ENCODE assay signal across 8 mouse cellular contexts in genomic region chr14:54653496-54653895, GRCm38 (mm10). TPM values are rescaled to one million over a fixed set of nuclear protein-coding genes. Genes with fewer than 3 reads are reported as not detected.
DNase-seq lines count a peak whose midpoint lies in the region; ATAC-seq and TF ChIP-seq lines count a peak whose summit lies in the region.

No protein-coding gene starts in this region.

- H3K9me3 ChIP-seq in heart, embryonic 11.5 days (replicated peaks; ENCODE audit: control insufficient read depth, low read length): no peaks in the 10 kb centered on the region
- H3K9me3 ChIP-seq in kidney, embryonic 15.5 days (replicated peaks): no peaks in the 10 kb centered on the region

- peak overlapping the region; percentile 87 for H3K9ac ChIP-seq in heart, embryonic 11.5 days (ENCODE audit: low read depth, low read length)
- peak overlapping the region; percentile 86 for H3K9ac ChIP-seq in kidney, embryonic 15.5 days

- peak overlapping the region; percentile 80 for H3K4me2 ChIP-seq in heart, embryonic 11.5 days
- peak overlapping the region; percentile 79 for H3K4me2 ChIP-seq in kidney, embryonic 15.5 days

- H3K4me3 ChIP-seq in embryonic fibroblast, embryonic 13.5 days (ENCODE audit: insufficient read depth, low read length): peak overlapping the region; percentile 77
- H3K4me3 ChIP-seq in heart, embryonic 11.5 days (ENCODE audit: low read depth, low read length): peak overlapping the region; percentile 83
- peak overlapping the region; percentile 71 for H3K4me3 ChIP-seq in kidney, embryonic 15.5 days (replicated peaks)

- TF ChIP-seq CTCF in embryonic fibroblast, embryonic 13.5 days (IDR thresholded peaks at IDR 0.05; ENCODE audit: borderline replicate concordance, insufficient read depth, low read length): no peak

- H3K4me1 ChIP-seq in embryonic fibroblast, embryonic 13.5 days (ENCODE audit: control insufficient read depth, insufficient read depth, low read length): peaks cover 3% of the 10 kb centered on the region; the same call in 1 of the 2 replicates
- peaks cover 25% of the 10 kb centered on the region for H3K4me1 ChIP-seq in heart, embryonic 11.5 days (ENCODE audit: control insufficient read depth, insufficient read depth, low read length)
- peaks cover 47% of the 10 kb centered on the region for H3K4me1 ChIP-seq in kidney, embryonic 15.5 days

- peak overlapping the region; percentile 64 for H3K27ac ChIP-seq in embryonic fibroblast, embryonic 13.5 days (ENCODE audit: insufficient read depth, low read length)
- peak overlapping the region; percentile 93 for H3K27ac ChIP-seq in heart, embryonic 11.5 days (ENCODE audit: low read depth, low read length)
- H3K27ac ChIP-seq in kidney, embryonic 15.5 days: peak overlapping the region; percentile 88

- 2% methylated on average over 12 of the region's 12 CpGs for WGBS in heart, embryonic 11.5 days (ENCODE audit: insufficient replicate concordance)
- 0% methylated on average over 12 of the region's 12 CpGs for WGBS in kidney, embryonic 15.5 days

- DNase-seq in CD4-positive helper T cell, adult 2 months (ENCODE audit: low read depth, low spot score): peak; percentile 87
- DNase-seq in brain, adult 2 months (ENCODE audit: low read depth, low spot score): peak; percentile 96
- peak; percentile 91 for DNase-seq in liver
- peak; percentile 49 to 67 for DNase-seq in monocyte, adult 2 months (ENCODE audit: low read depth in 1 of 2, low spot score in 2 of 2)
- peak; percentile 54 to 75 for DNase-seq in spleen, postnatal 14 days (ENCODE audit: low spot score in 2 of 2)

- H3K36me3 ChIP-seq in heart, embryonic 11.5 days (ENCODE audit: control insufficient read depth, insufficient read depth, low read length): peaks cover 29% of the 10 kb centered on the region
- peaks cover 76% of the 10 kb centered on the region for H3K36me3 ChIP-seq in kidney, embryonic 15.5 days

- TF ChIP-seq POLR2A in embryonic fibroblast, embryonic 13.5 days (IDR thresholded peaks at IDR 0.05; ENCODE audit: low read depth, low read length): peak; percentile 95

- no peaks in the 10 kb centered on the region for H3K27me3 ChIP-seq in heart, embryonic 11.5 days (ENCODE audit: control insufficient read depth, insufficient read depth, low read length)
- H3K27me3 ChIP-seq in kidney, embryonic 15.5 days: no peaks in the 10 kb centered on the region

- ATAC-seq in heart, embryonic 11.5 days (replicated peaks; ENCODE audit: insufficient number of reproducible peaks, low FRiP score, low TSS enrichment): peak; percentile 78
- peak; percentile 92 for ATAC-seq in kidney, embryonic 15.5 days (replicated peaks; ENCODE audit: low FRiP score)

RNA-seq across cellular contexts. Expression of gene Cdh24, which starts 12.3 kb away (rescaled TPM):
- 3.4 and 5.3 TPM in 2 replicates for polyA plus RNA-seq in embryonic fibroblast, embryonic 13.5 days (2011; ENCODE audit: insufficient read length, low read depth, missing spikeins)
- 2.9 and 3.1 TPM in 2 replicates for polyA plus RNA-seq in heart, embryonic 11.5 days (2014; fragmentation: Nextera tagmentation; extraction: Ambion mirVana)
- polyA plus RNA-seq in kidney, embryonic 15.5 days (2015; fragmentation: Nextera tagmentation; extraction: Ambion mirVana): 3.1 and 4.5 TPM in 2 replicates

RNA-seq across cellular contexts. Expression of gene Gm17606, which starts 12.7 kb away (rescaled TPM):
- not detected in 2 replicates for polyA plus RNA-seq in embryonic fibroblast, embryonic 13.5 days (2011; ENCODE audit: insufficient read length, low read depth, missing spikeins)
- not detected in 2 replicates for polyA plus RNA-seq in heart, embryonic 11.5 days (2014; fragmentation: Nextera tagmentation; extraction: Ambion mirVana)
- not detected in 2 replicates for polyA plus RNA-seq in kidney, embryonic 15.5 days (2015; fragmentation: Nextera tagmentation; extraction: Ambion mirVana)

RNA-seq across cellular contexts. Expression of gene Psmb11, which starts 32.3 kb away (rescaled TPM):
- not detected in 2 replicates for polyA plus RNA-seq in embryonic fibroblast, embryonic 13.5 days (2011; ENCODE audit: insufficient read length, low read depth, missing spikeins)
- polyA plus RNA-seq in heart, embryonic 11.5 days (2014; fragmentation: Nextera tagmentation; extraction: Ambion mirVana): not detected in 2 replicates
- not detected in 2 replicates for polyA plus RNA-seq in kidney, embryonic 15.5 days (2015; fragmentation: Nextera tagmentation; extraction: Ambion mirVana)

RNA-seq across cellular contexts. Expression of gene 1700123O20Rik, which starts 32.5 kb away (rescaled TPM):
- polyA plus RNA-seq in embryonic fibroblast, embryonic 13.5 days (2011; ENCODE audit: insufficient read length, low read depth, missing spikeins): 51.6 and 58.9 TPM in 2 replicates
- polyA plus RNA-seq in heart, embryonic 11.5 days (2014; fragmentation: Nextera tagmentation; extraction: Ambion mirVana): 56.7 and 60.8 TPM in 2 replicates
- polyA plus RNA-seq in kidney, embryonic 15.5 days (2015; fragmentation: Nextera tagmentation; extraction: Ambion mirVana): 85.9 and 88.7 TPM in 2 replicates

RNA-seq across cellular contexts. Expression of gene Acin1, which starts 33.2 kb away (rescaled TPM):
- 184 and 243 TPM in 2 replicates for polyA plus RNA-seq in embryonic fibroblast, embryonic 13.5 days (2011; ENCODE audit: insufficient read length, low read depth, missing spikeins)
- polyA plus RNA-seq in heart, embryonic 11.5 days (2014; fragmentation: Nextera tagmentation; extraction: Ambion mirVana): 72.1 and 96.8 TPM in 2 replicates
- polyA plus RNA-seq in kidney, embryonic 15.5 days (2015; fragmentation: Nextera tagmentation; extraction: Ambion mirVana): 142 and 145 TPM in 2 replicates

Comparison
In these comparisons a context has a peak if more than half of its experiments do, and no peak if none do; other contexts are left out.
1. Peak in every context shown above with its lines: DNase-seq, ATAC-seq, H3K4me3 ChIP-seq and H3K27ac ChIP-seq.